Mouse (Mus musculus): ENCODE results near the gene Slc4a5. TPM values are rescaled to one million over a fixed set of nuclear protein-coding genes. Genes with fewer than 3 reads are reported as not detected.

Gene Slc4a5
- polyA plus RNA-seq, 1 experiment = 11.4 TPM

DNA sequence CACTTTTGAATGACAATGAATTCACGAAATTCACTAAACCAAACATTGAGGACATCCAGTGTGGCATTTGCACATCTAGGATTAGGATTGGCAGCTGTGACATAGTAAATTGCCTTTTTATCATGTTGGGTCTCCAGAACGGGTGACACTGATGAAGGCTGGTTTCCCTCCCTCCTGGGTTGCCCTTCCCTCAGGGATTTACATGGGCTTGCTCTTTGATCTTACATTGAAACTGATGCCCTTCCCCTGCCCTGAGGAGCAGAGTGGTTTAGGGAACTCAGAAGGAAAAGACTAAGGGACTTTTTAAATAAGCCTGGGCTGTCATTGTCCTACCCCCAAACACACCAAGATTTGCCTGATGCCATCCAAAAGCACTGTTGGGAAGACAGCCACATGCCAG lies 11.9 kb downstream of the Slc4a5 start:
- 0 out of 2 replicates have a peak, but pooled peaks cover under 1% of the 10 kb centered on the region for H3K36me3 ChIP-seq (ENCODE audit: control insufficient read depth, insufficient read depth, low read length)
- WGBS = 52% methylated on average over 2 of the region's 2 CpGs

DNA sequence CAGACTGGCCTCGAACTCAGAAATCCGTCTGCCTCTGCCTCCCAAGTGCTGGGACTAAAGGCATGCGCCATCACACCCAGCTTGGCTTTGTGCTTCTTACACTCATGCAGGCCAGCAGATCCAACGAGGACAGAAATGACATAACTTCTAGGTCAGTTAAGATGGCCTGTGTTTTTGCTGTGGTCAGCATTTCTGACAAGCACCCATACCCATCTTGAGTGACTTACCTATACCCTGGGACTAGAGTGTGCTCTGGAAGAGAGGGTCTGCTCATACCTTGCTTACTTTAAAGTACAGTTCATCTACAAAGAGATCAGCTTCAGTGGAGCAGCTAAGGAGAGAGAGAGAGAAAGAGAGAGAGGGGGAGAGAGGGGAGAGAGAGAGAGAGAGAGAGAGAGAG lies 13.7 kb downstream of the Slc4a5 start:
- H3K36me3 ChIP-seq (ENCODE audit: control insufficient read depth, insufficient read depth, low read length) = no peaks in the 10 kb centered on the region
- H3K4me1 ChIP-seq (ENCODE audit: control insufficient read depth, insufficient read depth, insufficient read length, low read length) = no peaks in the 10 kb centered on the region; the same call in 1 of the 2 replicates
- no peaks in the 10 kb centered on the region for H3K27me3 ChIP-seq (ENCODE audit: control insufficient read depth, insufficient read depth, low read length)
- 88% methylated on average over 4 of the region's 4 CpGs for WGBS
- no peak overlapping the region for H3K4me3 ChIP-seq (ENCODE audit: low read depth, low read length)
- TF ChIP-seq POLR2A (IDR thresholded peaks at IDR 0.05; ENCODE audit: low read depth, low read length) = no peak
- TF ChIP-seq CTCF (IDR thresholded peaks at IDR 0.05; ENCODE audit: extremely low read depth, insufficient read length, insufficient replicate concordance, low read depth, low read length) = no peak
- H3K27ac ChIP-seq (ENCODE audit: insufficient read depth, low read depth, low read length) = no peak overlapping the region

More for the DNA sequence above, 11.9 kb downstream of the Slc4a5 start:
- no peaks in the 10 kb centered on the region for H3K27me3 ChIP-seq (ENCODE audit: control insufficient read depth, insufficient read depth, low read length)
- H3K27ac ChIP-seq (ENCODE audit: insufficient read depth, low read depth, low read length) = no peak overlapping the region
- no peak overlapping the region for H3K4me3 ChIP-seq (ENCODE audit: low read depth, low read length)
- no peak for TF ChIP-seq POLR2A (IDR thresholded peaks at IDR 0.05; ENCODE audit: low read depth, low read length)
- no peak for TF ChIP-seq CTCF (IDR thresholded peaks at IDR 0.05; ENCODE audit: extremely low read depth, insufficient read length, insufficient replicate concordance, low read depth, low read length)
- H3K4me1 ChIP-seq (ENCODE audit: control insufficient read depth, insufficient read depth, insufficient read length, low read length) = no peaks in the 10 kb centered on the region; the same call in 1 of the 2 replicates

DNA sequence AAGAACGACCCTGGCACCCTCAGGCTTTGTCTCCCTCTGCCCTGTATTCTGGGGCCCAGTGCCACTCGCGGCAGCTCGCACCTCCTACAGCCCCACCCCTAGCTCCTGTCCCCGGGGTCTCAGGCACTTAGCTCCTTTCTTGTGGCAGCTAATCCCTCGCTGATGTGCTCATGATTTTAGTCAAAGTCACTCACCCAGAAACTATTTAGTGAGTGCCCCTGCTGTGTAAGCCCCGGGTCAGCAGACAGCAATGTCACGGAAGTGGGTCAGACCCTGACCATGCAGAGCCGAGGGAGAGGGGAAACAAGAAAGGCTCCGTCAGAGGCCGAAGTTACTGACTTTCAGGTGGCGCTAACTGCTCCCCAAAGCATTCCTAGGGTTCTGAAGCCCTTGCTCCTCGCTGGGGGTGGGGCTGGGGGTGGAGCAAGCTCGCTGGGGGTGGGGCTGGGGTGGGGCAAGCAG lies 14.7 kb downstream of the Slc4a5 start:
- H3K4me1 ChIP-seq (ENCODE audit: control insufficient read depth, insufficient read depth, insufficient read length, low read length) = no peaks in the 10 kb centered on the region; the same call in 1 of the 2 replicates
- 8% methylated on average over 14 of the region's 14 CpGs for WGBS
- no peak for TF ChIP-seq POLR2A (IDR thresholded peaks at IDR 0.05; ENCODE audit: low read depth, low read length)
- H3K27me3 ChIP-seq (ENCODE audit: control insufficient read depth, insufficient read depth, low read length) = no peaks in the 10 kb centered on the region
- peak overlapping the region; percentile 39 for H3K4me3 ChIP-seq (ENCODE audit: low read depth, low read length)
- no peaks in the 10 kb centered on the region for H3K36me3 ChIP-seq (ENCODE audit: control insufficient read depth, insufficient read depth, low read length)
- H3K27ac ChIP-seq (ENCODE audit: insufficient read depth, low read depth, low read length) = no peak overlapping the region

DNA sequence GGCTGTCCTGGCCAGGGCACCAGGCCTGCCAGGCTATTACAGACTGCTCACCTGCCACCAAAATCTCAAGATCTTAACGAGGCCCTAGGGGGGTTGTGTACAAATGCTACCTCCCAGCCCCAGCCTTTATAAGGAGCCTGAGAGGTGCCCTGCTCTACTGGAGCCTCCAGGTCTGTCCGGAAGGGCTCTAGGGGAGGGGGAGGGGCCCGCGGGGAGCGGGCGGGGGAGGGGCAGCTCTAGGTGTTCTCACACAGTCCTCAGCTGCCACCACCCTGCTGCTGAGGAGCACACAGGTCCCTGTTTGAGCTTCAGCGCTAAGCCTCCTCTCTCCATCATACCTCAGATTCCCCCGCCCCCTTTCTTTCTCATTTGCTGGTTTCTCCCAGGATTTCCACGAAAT lies 17.5 kb downstream of the Slc4a5 start:
- no peak overlapping the region for H3K27ac ChIP-seq (ENCODE audit: insufficient read depth, low read depth, low read length)
- no peaks in the 10 kb centered on the region; the same call in 1 of the 2 replicates for H3K4me1 ChIP-seq (ENCODE audit: control insufficient read depth, insufficient read depth, insufficient read length, low read length)
- no peaks in the 10 kb centered on the region for H3K27me3 ChIP-seq (ENCODE audit: control insufficient read depth, insufficient read depth, low read length)
- 27% methylated on average over 9 of the region's 9 CpGs for WGBS
- H3K36me3 ChIP-seq (ENCODE audit: control insufficient read depth, insufficient read depth, low read length) = no peaks in the 10 kb centered on the region
- H3K4me3 ChIP-seq (ENCODE audit: low read depth, low read length) = no peak overlapping the region
- TF ChIP-seq POLR2A (IDR thresholded peaks at IDR 0.05; ENCODE audit: low read depth, low read length) (no peak), CTCF (IDR thresholded peaks at IDR 0.05; ENCODE audit: extremely low read depth, insufficient read length, insufficient replicate concordance, low read depth, low read length) (no peak)

DNA sequence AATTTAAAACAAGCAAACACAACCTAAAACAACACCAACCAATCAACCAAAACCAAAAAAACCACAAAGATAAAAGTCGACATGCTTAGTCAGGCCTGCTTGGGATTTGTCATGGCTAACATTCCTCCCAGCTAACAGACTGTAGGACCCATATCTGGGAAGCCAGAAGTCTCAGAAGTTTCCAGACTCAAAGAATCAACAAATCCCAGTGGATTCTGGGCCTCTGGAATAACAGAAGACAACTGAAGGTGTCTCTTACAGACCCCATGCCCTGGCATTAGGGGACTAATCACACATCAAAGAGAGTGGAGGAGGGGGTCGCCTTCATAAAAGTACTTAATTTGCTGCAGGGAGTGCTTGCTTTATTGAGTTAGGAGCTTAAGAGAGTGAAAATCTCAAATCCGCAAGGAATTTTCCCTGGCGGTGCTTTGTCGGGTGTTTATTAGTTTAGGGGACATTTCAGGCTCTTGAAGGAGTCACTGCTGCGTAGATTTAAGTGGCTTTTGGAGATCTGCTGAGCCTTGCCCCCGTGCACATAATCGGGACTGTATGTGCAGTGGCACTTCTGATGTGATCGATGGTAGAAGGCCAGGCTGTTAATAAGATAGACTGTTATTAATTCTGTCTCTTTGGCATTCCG lies 24.9 kb downstream of the Slc4a5 start:
- Histone ChIP-seq H3K4me1 (ENCODE audit: control insufficient read depth, insufficient read depth, insufficient read length, low read length) (no peaks in the 10 kb centered on the region), H3K36me3 (ENCODE audit: control insufficient read depth, insufficient read depth, low read length) (no peaks in the 10 kb centered on the region), H3K27me3 (ENCODE audit: control insufficient read depth, insufficient read depth, low read length) (no peaks in the 10 kb centered on the region), H3K27ac (ENCODE audit: insufficient read depth, low read depth, low read length) (no peak overlapping the region), H3K4me3 (ENCODE audit: low read depth, low read length) (no peak overlapping the region)
- WGBS = 61% methylated on average over 10 of the region's 10 CpGs
- TF ChIP-seq POLR2A (IDR thresholded peaks at IDR 0.05; ENCODE audit: low read depth, low read length) = no peak
- no peak for TF ChIP-seq CTCF (IDR thresholded peaks at IDR 0.05; ENCODE audit: extremely low read depth, insufficient read length, insufficient replicate concordance, low read depth, low read length)

DNA sequence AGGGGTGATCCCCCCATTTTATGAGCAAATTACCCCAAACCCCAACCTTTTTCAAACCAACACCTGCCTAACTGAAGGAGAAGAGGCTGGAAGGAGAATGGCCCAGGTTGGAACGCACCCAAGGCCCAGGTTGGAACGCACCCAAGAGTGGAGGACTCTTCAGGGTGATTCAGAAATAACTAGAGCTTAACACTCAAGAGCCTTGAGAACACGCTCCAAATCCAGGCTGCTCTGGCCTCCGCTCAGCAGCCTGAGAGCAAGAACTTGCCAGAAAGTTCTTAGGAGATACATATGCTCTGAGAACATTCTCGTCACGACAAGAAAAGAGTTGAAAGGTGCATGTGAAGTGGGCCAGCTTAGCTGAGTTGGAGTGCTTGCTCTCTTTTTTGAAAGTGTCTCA lies 25.5 kb downstream of the Slc4a5 start:
- Histone ChIP-seq H3K4me3 (ENCODE audit: low read depth, low read length) (no peak overlapping the region), H3K27ac (ENCODE audit: insufficient read depth, low read depth, low read length) (no peak overlapping the region)

DNA sequence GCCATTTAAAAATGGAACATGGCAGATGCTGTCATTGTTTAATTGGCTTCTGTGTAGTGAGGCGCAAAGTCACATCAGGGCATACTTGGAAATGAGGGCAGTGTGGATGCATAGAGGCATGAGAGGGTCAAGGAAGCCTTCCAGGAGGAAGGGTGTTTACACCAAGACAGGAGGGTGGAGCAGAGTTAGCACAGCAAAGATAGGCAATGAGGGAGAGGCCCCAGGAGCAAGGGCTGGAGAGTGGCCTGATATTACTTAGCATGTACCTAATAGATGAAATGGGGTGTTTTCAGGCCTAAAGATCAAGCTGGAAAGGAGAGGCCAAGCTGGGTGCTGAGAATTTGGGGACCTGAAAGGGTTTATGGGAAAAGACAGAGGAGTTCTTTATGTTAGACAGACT lies 26.4 kb downstream of the Slc4a5 start:
- Histone ChIP-seq H3K4me1 (ENCODE audit: control insufficient read depth, insufficient read depth, insufficient read length, low read length) (no peaks in the 10 kb centered on the region), H3K4me3 (ENCODE audit: low read depth, low read length) (no peak overlapping the region), H3K36me3 (ENCODE audit: control insufficient read depth, insufficient read depth, low read length) (no peaks in the 10 kb centered on the region), H3K27me3 (ENCODE audit: control insufficient read depth, insufficient read depth, low read length) (no peaks in the 10 kb centered on the region), H3K27ac (ENCODE audit: insufficient read depth, low read depth, low read length) (no peak overlapping the region)
- WGBS = 94% methylated on average over 1 of the region's 1 CpGs
- no peak for TF ChIP-seq CTCF (IDR thresholded peaks at IDR 0.05; ENCODE audit: extremely low read depth, insufficient read length, insufficient replicate concordance, low read depth, low read length)
- TF ChIP-seq POLR2A (IDR thresholded peaks at IDR 0.05; ENCODE audit: low read depth, low read length) = no peak

More for the DNA sequence above, 25.5 kb downstream of the Slc4a5 start:
- no peaks in the 10 kb centered on the region for H3K36me3 ChIP-seq (ENCODE audit: control insufficient read depth, insufficient read depth, low read length)
- H3K27me3 ChIP-seq (ENCODE audit: control insufficient read depth, insufficient read depth, low read length) = no peaks in the 10 kb centered on the region
- no peaks in the 10 kb centered on the region for H3K4me1 ChIP-seq (ENCODE audit: control insufficient read depth, insufficient read depth, insufficient read length, low read length)
- TF ChIP-seq POLR2A (IDR thresholded peaks at IDR 0.05; ENCODE audit: low read depth, low read length) (no peak), CTCF (IDR thresholded peaks at IDR 0.05; ENCODE audit: extremely low read depth, insufficient read length, insufficient replicate concordance, low read depth, low read length) (no peak)
- WGBS = 52% methylated on average over 6 of the region's 6 CpGs
